Mouse (Mus musculus): ENCODE measurements around the gene Zbtb17.
A peak's percentile ranks its signal among the peaks of the same experiment; 100 is the strongest.

Zbtb17 gene

GRCm38 (mm10) chr4:141425484-141426479, 18.7 kb upstream of the Zbtb17 start:
- DNase-seq (ENCODE audit: low read depth, low spot score): no peak

DNA sequence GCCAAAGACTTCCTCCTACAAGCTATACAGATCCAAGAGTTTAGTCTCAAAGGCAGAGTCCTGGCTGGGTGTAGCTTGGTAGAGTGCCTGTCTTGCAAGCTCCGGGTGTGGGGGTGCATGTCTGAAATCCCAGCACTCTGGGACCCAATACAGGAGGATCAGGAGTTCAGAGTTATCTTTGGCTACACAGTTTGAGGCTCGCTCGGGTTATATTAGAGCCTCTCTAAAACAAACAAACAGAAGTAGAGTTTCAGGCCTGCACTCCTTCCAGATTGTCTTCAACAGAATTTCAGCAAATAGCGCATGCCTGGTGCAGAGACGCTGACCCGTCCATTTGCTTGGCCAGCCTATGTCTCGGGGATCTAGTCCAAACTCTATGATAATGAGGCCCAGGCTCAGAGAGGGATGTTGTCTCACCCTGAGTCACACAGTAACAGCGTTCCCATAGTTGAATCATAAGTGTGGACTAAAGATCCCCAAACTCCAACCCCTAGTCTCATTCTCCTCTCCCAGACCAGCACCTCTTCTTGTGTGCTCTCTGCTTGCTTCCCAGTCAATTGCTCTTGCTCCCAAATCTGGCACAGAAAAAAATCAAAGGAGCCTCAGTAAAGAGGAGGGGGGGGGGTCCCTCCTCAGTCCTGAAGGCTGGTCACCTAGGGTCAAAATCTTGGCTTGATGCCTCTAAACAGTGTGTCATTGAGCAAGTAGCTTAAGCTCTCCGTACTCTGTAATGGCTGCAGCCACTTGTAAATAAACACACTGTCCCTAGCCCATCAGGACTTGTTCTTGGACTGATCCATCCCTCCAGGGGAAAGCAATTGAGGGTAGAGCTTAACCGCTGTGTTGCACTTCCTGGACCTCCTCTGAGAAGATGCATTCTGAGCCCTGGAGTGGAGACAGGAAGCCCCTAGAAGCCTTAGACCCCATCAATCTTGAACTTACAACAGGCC, 17.4 kb upstream of the Zbtb17 start:
- DNase-seq (ENCODE audit: low read depth, low spot score): no peak

GRCm38 (mm10) chr4:141427921-141428320, 16.5 kb upstream of the Zbtb17 start:
- no peak for DNase-seq (ENCODE audit: low read depth, low spot score)

DNA sequence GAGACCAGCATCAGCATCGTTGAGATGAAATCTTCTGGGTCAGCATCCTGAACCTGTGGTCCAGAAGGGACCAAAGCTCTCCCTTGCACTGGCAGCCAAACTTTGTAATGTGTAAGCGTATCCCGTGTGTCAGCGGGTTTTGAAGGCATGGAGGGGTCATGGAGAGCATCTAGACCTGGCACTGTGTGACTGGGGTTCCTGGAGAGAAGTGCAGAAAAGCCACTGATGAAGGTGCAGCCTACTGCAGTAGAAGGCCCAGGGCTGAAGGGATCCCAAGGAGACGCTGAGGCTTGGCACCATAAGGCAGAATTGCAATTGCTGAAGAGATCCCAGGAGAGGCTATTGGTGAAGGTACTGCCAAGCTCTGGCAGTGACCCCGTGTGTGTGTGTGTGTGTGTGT, 15.1 kb upstream of the Zbtb17 start:
- DNase-seq (ENCODE audit: low read depth, low spot score): no peak

- no peak for DNase-seq (ENCODE audit: low read depth, low spot score)
Measured at GRCm38 (mm10) chr4:141429847-141430246, 14.6 kb upstream of the Zbtb17 start.

- peak; percentile 52 for DNase-seq (ENCODE audit: low read depth, low spot score)
Measured at GRCm38 (mm10) chr4:141430997-141431396, 13.5 kb upstream of the Zbtb17 start.

GRCm38 (mm10) chr4:141432666-141433065, 11.8 kb upstream of the Zbtb17 start:
- no peak for DNase-seq (ENCODE audit: low read depth, low spot score)

GRCm38 (mm10) chr4:141433191-141433590, 11.3 kb upstream of the Zbtb17 start:
- no peak for DNase-seq (ENCODE audit: low read depth, low spot score)

- no peak for DNase-seq (ENCODE audit: low read depth, low spot score)
Measured at GRCm38 (mm10) chr4:141435974-141436373, 8.5 kb upstream of the Zbtb17 start, which contains the start of gene Srarp. TSS of gene Srarp (minus strand) at chr4:141436105.

GRCm38 (mm10) chr4:141439083-141439803, 5.2 kb upstream of the Zbtb17 start:
- DNase-seq (ENCODE audit: low read depth, low spot score): no peak

DNA sequence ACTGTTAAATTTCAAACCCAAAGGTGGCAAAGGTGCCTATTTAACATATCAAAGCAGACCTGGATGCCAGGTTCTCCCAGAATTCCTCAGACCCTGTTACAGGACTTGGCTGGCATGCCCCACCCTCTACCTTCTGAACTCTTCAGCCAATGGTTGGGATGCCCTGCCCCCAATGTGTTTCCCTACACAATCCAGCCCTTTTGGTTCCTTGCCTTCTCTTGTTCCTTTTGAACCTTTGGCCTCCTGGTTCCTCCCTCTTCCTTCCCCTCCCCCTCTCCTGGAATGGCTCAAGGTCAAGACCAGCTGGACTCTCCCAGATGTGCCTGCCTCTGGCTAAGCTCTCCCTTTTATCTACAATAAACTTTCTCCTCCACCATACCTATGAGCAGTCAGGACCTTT, 3.6 kb upstream of the Zbtb17 start:
- DNase-seq (ENCODE audit: low read depth, low spot score): no peak

DNA sequence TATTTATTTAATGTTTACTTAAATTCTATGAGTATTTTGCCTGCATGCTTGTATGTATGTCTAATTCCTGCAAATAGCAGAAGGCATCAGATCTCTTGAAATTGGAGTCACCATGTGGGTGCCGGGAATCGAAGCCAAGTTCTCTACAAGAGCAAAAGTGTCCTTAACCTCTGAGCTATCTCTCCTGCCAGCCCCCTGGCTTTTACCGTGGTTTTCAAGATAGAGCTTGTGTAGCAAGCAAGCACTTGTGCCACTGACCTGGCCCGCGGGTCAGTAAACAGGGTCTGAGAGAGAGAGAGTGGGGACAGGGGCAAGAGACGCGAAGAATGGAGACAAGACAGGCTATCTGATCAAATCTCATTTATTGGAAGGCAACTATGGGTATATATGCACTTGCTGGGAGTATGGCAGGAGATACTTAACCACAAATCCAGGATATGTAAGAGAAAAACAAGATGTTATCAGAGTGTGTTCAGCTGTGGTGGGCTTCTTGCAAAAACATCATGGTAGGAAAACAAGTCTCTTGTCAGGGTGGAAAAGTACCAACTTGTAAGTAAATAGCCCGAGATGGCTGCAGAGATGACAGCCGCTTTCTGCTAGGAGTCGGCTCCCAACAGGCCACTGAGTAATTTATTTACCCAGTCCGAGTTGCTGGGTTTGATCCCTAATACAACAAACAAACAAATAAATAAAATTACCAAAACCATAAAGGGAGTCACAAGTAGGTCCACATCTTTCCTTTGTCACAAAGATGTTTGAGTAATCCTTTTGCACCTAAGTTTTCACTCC, 619 bp upstream of the Zbtb17 start:
- no peak for DNase-seq (ENCODE audit: low read depth, low spot score)

DNA sequence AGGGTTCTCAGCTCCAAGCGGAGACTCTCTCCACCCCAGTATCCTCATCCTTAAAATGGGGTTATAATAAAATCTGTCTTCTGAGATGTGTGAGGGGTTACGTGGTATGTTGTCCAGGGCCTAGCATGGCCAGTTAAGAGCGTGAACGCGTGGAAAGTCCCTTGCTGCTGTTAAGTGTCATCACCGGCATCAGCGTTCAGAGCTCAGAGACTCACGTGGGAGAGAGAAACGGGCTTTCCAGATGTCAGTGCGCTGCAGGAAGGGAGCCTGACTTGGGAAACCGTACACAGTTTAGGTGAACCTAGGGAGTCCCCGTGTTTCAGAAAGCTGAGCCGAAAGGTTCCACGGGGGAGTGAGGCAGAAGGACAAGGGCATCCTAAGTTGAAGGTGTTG, 870 bp downstream of the Zbtb17 start:
- DNase-seq (ENCODE audit: low read depth, low spot score): no peak

DNA sequence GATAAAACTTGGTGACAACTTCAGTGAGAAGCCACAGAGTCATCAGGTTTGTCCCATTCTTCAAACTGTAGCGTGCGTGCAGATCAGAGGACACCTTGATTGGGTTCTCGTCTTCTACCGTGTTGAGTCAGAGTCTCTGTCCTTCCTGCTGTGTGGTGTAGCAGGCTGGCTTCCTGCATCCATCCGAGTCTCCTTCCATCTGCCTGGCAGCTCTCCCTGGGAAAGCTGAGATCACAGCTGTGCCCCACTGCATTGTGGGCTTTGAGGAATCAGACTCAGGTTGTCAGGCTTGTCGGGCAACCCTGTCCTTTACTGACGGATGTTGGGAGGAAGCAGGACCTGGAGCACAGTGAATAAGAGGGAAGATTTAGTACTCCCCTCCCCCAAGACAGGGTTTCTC, 1.8 kb downstream of the Zbtb17 start:
- DNase-seq (ENCODE audit: low read depth, low spot score): no peak

DNA sequence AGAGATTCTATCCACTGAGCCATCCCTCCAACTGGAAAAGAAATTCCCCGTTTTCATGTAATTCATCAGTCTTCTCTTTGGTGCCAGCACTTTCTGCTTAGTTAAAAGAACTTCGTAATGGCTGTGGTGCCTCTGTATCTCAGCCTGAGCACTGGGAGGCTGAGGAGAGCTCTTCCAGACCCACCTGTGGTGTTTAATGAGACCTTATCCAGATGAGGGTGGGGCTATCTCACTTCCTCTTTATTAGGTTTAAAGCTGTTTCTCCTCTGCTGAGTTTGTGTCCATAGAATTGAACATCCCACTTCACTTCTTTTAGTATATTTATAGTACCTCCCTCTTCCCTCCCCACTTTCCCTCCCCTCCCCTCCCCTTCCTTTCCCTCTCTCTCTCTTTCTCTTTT, 6.8 kb downstream of the Zbtb17 start:
- no peak for DNase-seq (ENCODE audit: low read depth, low spot score)

DNA sequence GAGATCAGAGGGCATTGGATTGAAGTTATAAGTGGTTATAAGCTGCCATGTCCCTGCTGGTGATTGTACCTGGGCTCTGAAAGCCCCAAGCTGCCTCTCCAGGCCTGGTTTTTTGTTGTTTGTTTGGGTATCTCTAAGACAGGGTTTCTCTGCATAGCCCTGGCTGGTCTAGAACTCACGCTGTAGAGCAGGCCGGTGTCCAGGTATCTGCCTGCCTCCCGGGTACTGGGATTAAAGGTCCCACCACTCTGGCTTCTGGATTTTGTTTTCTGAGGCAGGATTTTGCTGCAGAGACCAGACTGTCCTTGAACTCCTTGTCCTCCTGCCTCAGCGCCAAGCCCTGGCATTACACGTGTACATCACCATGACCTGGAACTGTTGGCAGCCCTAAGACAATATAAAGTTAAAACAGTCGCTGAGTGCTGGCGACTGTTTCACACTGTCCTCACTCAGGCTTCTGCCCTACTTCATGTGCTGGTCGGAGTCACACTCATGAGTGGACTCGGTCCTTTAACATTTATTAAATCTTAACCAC, 7.5 kb downstream of the Zbtb17 start:
- no peak for DNase-seq (ENCODE audit: low read depth, low spot score)

GRCm38 (mm10) chr4:141454581-141455350, 10.3 kb downstream of the Zbtb17 start:
- no peak for DNase-seq (ENCODE audit: low read depth, low spot score)

DNA sequence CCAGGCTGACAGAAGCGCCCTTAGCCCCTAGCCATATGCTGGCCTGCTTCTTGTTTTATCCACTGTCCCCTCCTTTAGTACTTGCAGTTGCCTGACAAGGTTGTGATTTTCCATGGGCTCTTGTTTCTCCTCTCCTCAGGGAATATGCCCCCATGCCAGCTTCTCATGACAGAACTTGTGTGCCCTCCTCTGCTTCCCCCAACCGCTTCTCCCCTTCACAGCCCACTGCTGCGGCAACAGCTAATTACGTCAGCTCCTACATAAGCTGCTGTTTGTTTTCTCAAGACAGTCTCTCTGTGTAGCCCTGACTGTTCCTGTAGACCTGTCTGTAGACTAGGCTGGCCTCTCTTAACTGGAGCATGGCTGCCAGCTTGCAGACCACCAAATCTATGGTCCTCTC, 11.1 kb downstream of the Zbtb17 start:
- no peak for DNase-seq (ENCODE audit: low read depth, low spot score)

DNA sequence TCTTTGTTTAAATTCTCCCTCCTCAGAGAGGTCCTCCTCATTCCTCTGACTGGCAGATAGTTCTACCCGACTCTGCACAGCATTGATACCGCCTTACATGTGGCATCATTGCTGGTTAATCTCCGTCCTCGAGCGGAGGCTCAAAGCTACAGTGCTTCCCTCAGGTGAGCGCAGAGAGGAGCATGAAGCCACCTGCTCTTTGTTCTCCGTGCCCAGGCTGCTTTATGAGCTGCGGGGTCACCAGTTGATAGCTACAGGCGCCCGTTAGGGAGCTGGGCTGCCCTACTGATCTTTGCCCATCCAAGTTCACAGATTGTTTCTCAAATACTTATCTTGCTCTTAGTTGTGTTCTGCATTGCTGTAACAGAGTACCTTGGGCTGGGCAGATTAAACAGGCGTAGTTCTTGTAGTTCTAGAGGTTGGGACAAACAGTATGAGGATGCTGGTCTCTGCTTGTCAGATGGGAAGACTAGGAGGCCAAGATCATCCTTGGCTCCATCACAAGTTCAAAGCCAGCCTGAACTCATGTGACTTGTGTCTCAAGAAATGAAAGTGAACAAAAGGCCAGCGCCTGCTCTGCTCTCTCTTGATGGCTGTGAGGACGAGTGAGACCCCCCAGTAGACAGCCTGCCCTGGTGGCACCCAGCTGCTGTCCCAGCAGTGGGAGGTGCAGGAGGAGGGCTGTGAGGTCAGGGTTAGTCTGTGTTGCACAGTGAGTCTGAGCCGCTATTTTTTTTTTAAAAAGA, 11.9 kb downstream of the Zbtb17 start:
- DNase-seq (ENCODE audit: low read depth, low spot score): no peak
